24 mouse cellular contexts compared by ENCODE assay signal in genomic region chr16:57396249-57396648, GRCm38 (mm10). TPM values are rescaled to one million over a fixed set of nuclear protein-coding genes. Genes with fewer than 3 reads are reported as not detected.
DNase-seq lines count a peak whose midpoint lies in the region; ATAC-seq and TF ChIP-seq lines count a peak whose summit lies in the region.
"Had no signal": no experiment of that assay in that cellular context is flagged by ENCODE, and none has a peak within 500 bp of the region (broad histone marks: within the 10 kb centered on the region; RNA-seq: fewer than 3 reads in every experiment).

No protein-coding gene starts in this region.

- H3K9me3 ChIP-seq in G1E (replicated peaks), result no peaks in the 10 kb centered on the region
- H3K9me3 ChIP-seq: hindbrain, embryonic 13.5 days; limb, embryonic 12.5 days; liver, embryonic 15.5 days; midbrain, embryonic 13.5 days; neural tube, embryonic 15.5 days had no signal

- H3K4me1 ChIP-seq in G1E (ENCODE audit: insufficient read depth, low read depth, low read length), result peaks cover 4% of the 10 kb centered on the region; the same call in 1 of the 2 replicates
- H3K4me1 ChIP-seq: hindbrain, embryonic 13.5 days; liver, embryonic 15.5 days; midbrain, embryonic 13.5 days had no signal

- DNase-seq in gastrocnemius, adult 2 months, result no peak
- DNase-seq in gastrocnemius, postnatal 25 days, result no peak
- peak; percentile 4 for DNase-seq in G1E (ENCODE audit: low spot score)
- DNase-seq in splenic B cell, adult 2 months (ENCODE audit: low read depth, low spot score), result peak; percentile 31
- no peak for DNase-seq in layer of hippocampus, postnatal 36 days
- no peak for DNase-seq in spleen, adult 12 weeks (ENCODE audit: low spot score)
- DNase-seq: adrenal gland, postnatal 25 days; cerebellum, adult 11-12 months; cerebellum, postnatal 10 days; heart, postnatal 36 days; lung, embryonic 14.5 days; lung, postnatal 36 days; retina, postnatal 1 day; right cerebral cortex, postnatal 25 days; spleen, adult 18-20 months had no signal

- intact Hi-C loops in gastrocnemius, adult 2 months (cut with DNase I), result loop anchor here (5.0 kb wide), 2 partner anchors 34 to 181 kb away; no protein-coding TSS in a partner anchor

- peak overlapping the region; percentile 29; the same call in 1 of the 2 replicates for H3K27ac ChIP-seq in gastrocnemius, adult 2 months
- H3K27ac ChIP-seq: hindbrain, embryonic 13.5 days; limb, embryonic 12.5 days; liver, embryonic 15.5 days; midbrain, embryonic 13.5 days; neural tube, embryonic 15.5 days had no signal

- no peak for ATAC-seq in G1E (ENCODE audit: extremely low read depth, insufficient number of reproducible peaks, low FRiP score, poor library complexity, severe bottlenecking)
- peak; percentile 67 for ATAC-seq in granulocyte monocyte progenitor cell, adult 5-6 weeks (replicated peaks; ENCODE audit: poor library complexity, severe bottlenecking)
- ATAC-seq: forebrain, embryonic 16.5 days; intestine, embryonic 16.5 days; midbrain, embryonic 13.5 days had no signal

- no peak for TF ChIP-seq CTCF in gastrocnemius, adult 2 months (IDR thresholded peaks at IDR 0.05)
- TF ChIP-seq CTCF in G1E (IDR thresholded peaks at IDR 0.05; ENCODE audit: low read depth, low read length), result no peak

- H3K27me3 ChIP-seq in G1E (ENCODE audit: insufficient read depth, low read length), result no peaks in the 10 kb centered on the region
- no peaks in the 10 kb centered on the region for H3K27me3 ChIP-seq in splenic B cell, adult 2 months (ENCODE audit: control insufficient read depth, insufficient read depth, low read length, poor library complexity, severe bottlenecking)
- H3K27me3 ChIP-seq: hindbrain, embryonic 13.5 days; limb, embryonic 12.5 days; liver, embryonic 15.5 days; midbrain, embryonic 13.5 days; neural tube, embryonic 15.5 days had no signal

- peaks cover 23% of the 10 kb centered on the region for H3K36me3 ChIP-seq in G1E (replicated peaks)
- no peaks in the 10 kb centered on the region for H3K36me3 ChIP-seq in splenic B cell, adult 2 months (ENCODE audit: control insufficient read depth, insufficient read depth, low read length, poor library complexity, severe bottlenecking)
- H3K36me3 ChIP-seq: hindbrain, embryonic 13.5 days; limb, embryonic 12.5 days; liver, embryonic 15.5 days; midbrain, embryonic 13.5 days; neural tube, embryonic 15.5 days had no signal

- no peak overlapping the region for H3K4me3 ChIP-seq in gastrocnemius, adult 2 months
- no peak overlapping the region for H3K4me3 ChIP-seq in G1E (ENCODE audit: low read depth, low read length)
- H3K4me3 ChIP-seq: erythroblast, embryonic 14.5 days; hindbrain, embryonic 13.5 days; limb, embryonic 12.5 days; liver, embryonic 15.5 days; midbrain, embryonic 13.5 days; neural tube, embryonic 15.5 days had no signal

RNA-seq across cellular contexts. Expression of gene Filip1l, which starts 43.4 kb away (rescaled TPM):
- total RNA-seq in gastrocnemius, adult 2 months (2021), result 10 to 100 TPM; 37.5 to 67.0 TPM
- total RNA-seq in gastrocnemius, postnatal 25 days (2021), result 10 to 100 TPM; 44.0 to 45.9 TPM
- total RNA-seq in G1E (2014; fragmentation: Nextera tagmentation) (not detected in 2 replicates), G1E (2017) (0.22 and 0.23 TPM in 2 replicates)
- 0.01 TPM in 1 of 2 replicates, not detected in the other for polyA plus RNA-seq in G1E (2012)
- 3.7 and 6.7 TPM in 2 replicates for total RNA-seq in granulocyte monocyte progenitor cell, adult 5-6 weeks (2014; fragmentation: Nextera tagmentation)
- total RNA-seq in granulocyte monocyte progenitor cell, adult 5-6 weeks (2017), result 3.0 and 4.4 TPM in 2 replicates
- total RNA-seq in layer of hippocampus, postnatal 36 days (2021), result 1 to 10 TPM; 2.9 to 4.0 TPM
- polyA plus RNA-seq: erythroblast, embryonic 14.5 days had no signal

Comparison
In these comparisons a context has a peak if more than half of its experiments do, and no peak if none do; other contexts are left out.
1. DNase-seq: peak in G1E (single experiment) and splenic B cell, adult 2 months (single experiment); none in gastrocnemius, adult 2 months (single experiment), gastrocnemius, postnatal 25 days (single experiment), layer of hippocampus, postnatal 36 days (0 of 2) and spleen, adult 12 weeks (single experiment).
2. RNA of gene Filip1l, which starts 43.4 kb away (total RNA-seq): 37.5 to 67.0 TPM in gastrocnemius, adult 2 months and 44.0 to 45.9 TPM in gastrocnemius, postnatal 25 days; 2.9 to 4.0 TPM in layer of hippocampus, postnatal 36 days, 3.0 to 6.7 TPM in granulocyte monocyte progenitor cell, adult 5-6 weeks and 0.22 to 0.23 TPM in G1E; every median in the first group is over 4 times any median in the second.